Mouse (Mus musculus) megakaryocyte-erythroid progenitor cell, adult 5-6 weeks (primary cell): ENCODE measurements at regions not wholly inside any gene's neighbourhood (a gene's known extent, or its start where the extent isn't known, plus 50 kb on each side); places are given as distances from the start of the nearest gene placed in this dataset.
A peak's percentile ranks its signal among the peaks of the same experiment; 100 is the strongest.

Experiments
- ATAC-seq: replicated peaks from 2 replicates; pipeline ENCODE4 v1.8.0; 2016; ENCODE audit warnings: mild to moderate bottlenecking, inconsistent platforms; ENCODE audit not compliant: severe bottlenecking, poor library complexity, low FRiP score, low TSS enrichment

DNA sequence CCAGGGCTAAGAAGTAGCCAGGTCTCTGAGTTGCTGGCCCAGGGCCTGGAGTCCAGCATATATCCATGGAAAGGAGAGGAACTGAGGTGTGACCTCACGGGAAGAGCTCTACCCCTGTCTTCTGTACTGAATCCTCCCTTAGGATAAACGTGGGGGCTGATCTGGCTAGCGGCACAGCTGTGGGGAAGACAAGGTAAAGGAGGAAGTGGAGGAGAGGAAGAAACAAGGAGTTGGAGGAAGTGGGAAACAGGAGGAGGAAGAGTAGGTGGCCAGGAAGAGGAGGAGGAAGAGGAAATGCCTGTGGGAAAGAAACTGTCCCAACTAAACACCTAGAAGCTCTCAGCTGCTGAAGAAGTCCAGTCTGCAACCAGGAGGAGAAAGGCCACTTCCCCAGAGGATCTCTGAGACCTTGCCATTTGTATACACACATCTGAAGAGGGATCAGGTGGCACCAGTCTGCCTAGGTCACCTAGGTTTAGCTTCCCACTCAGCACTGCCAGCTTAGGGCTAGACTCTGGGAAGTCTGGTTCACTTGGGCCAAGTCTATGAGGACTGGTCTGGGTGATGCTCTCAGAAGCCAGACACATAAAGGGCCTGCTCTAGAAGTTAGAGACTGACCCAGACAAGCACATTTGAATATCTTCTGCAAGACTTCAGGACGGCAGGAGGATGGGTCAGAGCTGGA, 100.6 kb upstream of the Jun start:
- no peak for ATAC-seq

DNA sequence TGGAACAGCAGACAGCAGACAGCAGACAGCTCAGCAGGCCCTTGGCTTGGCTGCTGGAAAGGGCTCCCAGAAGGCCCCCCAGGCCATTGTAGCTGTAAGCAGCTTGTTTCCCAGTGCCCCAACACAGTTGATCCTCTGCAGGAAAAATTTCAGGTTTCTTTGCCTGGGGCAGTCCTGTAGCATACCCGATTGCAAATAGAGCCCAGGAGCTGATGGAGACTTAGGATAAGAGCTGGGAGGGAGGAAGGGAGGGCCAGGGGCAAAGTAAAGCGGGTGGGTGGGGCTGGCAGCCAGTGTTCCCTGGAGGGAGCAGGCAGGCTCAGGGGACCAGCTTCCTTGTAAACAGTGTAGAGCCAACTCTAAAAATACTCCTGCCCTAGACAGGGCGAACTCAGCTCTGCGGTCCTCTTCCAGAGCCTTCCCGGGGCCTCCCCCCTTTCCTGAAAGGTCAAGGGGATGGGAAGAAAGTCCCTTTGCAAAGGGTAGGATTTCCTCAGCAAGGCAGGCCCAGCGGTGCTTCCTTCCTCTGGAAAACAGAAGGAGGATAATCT, 101.8 kb upstream of the Jun start:
- no peak for ATAC-seq

- ATAC-seq: no peak
Observed at GRCm38 (mm10) chr4:95154377-95154776, 102.4 kb upstream of the Jun start.

DNA sequence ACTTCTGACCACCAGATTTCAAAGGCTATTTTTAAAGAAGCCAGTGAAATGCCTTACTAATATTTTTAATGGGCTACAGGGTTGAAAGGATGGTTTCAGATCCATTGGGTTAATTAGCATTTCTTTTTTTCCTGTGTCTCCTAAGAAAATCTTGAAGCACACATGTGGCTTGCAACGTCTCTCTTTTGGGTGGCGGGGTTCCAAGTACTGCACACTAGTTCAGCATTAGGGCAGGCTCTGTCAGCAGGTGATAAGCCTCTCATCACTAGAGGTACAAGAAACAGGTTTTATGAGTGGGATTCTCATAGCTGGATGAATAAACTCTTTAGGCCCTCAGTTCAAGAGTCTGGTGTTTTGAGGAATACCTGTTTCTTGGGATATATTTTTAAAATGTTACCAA, 103.2 kb upstream of the Jun start:
- peak; percentile 76 for ATAC-seq

DNA sequence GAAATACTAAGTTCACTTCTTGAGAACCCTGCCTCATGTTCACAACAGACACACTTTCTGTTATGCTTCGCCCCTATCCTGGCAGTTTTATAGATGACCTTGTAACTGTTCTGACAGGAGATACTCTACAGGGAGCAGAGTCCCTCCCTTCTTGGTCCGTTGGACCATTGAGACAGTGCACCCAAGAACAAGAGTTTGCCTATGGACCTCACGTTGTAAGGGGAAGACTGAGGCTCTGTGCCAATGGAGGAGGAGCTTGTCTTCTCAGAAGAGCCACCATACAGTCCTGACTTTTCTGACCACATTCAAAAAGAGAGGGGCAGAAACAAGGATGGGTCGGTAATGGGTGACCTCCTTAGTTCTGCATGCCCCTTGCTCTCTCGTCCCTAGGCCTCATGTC, 103.8 kb upstream of the Jun start:
- 0 out of 2 replicates have a peak, but pooled peaks have one; percentile 13 for ATAC-seq

DNA sequence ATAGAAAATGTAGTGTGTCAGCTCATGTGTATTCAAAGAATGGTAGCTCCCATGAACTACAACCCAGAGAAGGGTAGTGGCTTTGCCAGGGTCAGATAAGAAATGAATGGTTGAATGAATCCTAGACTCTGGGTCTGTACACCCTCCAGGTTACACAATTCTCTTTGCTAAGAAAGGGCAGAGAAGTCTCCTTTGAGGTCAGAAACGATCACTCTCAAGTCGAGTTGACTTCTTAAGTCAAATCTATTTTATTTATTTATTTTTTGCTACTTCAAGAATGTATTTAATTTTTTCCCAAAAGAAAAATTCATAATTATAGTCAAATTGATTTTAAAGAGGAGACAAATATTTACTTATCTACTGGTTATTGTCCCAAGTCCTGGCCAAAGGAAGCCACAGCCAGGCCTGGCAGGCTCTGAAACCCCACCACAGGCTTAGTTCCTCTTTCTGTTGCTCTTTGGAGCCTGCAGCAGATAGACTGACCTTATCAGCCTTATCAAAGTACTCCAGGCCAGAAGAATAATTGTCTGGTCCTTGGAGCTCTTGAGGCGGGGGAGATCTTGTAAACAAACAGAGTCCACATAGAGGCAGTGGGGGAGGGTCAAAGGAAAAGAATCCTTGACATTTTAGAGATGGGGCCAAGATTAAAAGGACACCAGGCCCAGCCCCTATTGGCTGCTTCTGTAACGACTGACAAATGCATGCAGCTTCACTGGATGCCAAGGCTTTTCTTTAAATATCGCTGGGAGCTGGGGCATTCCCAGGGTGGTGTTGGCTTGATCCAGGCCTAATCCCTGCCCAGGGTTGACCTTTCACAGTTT, 104.6 kb upstream of the Jun start:
- peak; percentile 60 for ATAC-seq

- no peak for ATAC-seq
Observed at GRCm38 (mm10) chr4:95157653-95158430, 105.8 kb upstream of the Jun start.

- ATAC-seq: no peak
Observed at GRCm38 (mm10) chr4:95158632-95159424, 106.8 kb upstream of the Jun start.

DNA sequence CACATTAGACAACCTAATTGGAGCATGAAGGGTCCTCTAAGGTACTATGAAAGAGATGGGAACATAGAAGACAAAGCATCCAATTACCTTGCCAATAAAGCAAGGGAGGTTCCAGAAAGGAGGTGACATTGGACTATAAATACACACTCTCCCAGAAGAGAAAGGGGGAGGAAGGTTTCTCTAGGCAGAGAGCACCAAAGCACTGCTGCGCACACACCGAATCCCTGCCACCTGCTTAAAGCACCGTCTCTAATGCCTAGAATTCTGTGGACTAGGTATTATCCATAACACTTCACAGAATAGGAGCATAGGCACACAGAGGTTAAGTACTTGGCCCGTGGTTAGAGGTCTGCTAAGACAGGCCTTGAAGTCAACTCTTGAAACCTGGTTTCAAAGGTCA, 107.8 kb upstream of the Jun start:
- ATAC-seq: no peak

DNA sequence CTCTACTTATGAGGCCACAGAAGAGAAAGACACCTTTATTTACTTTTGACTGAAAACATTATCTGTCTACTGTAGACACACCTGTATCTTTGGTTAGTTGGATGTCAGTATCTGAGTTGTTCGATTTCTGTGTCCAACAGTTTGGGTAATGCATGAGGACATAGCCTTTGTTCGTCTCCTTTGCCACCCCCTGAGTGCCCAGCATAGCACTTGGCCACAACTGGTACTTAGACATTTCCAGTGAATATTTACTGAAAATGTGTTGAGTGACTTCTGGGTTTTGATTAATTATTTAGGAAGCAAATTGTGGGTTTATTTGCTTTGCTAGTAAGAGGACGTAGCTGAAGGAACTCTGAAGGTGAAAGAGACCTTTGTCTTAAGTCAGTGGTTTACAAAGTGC, 108.4 kb upstream of the Jun start:
- ATAC-seq: no peak

DNA sequence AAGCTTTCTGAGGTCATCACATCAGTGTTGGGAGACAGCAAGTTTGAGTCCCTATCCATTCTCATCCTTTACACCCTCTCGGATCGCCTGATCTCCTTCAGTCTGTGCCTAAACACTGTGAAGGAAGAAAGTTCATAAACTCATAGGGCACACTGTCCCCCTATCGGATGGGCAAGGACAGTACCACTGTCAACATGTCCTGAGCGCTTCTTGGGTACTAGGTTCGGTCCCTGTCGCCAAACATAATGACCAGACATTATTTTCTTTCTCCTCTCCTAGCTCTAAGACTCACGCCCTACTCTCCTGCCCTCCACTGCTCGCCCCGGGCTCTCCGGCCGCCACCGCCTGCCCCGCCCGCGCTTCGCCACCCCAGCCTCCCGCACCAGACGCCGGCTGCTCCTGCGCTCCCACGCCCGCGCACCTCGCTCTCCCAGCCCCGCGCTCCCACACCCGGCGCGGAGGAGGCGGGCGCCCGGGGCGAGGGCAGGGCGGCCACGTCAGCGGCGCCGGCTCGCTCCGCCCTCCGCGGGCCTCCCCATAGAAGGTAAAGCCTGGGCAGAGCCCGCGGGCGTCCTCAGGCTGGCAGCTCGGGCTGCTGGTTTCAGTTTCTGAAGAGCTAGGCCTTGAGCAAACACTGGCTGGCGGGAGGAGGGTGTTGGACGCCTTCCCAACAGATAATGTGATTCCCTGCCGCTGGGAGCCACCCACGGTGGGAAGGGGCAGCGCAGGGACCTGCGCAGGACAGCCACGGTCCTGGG, 109.1 kb upstream of the Jun start:
- peak; percentile 82 for ATAC-seq

DNA sequence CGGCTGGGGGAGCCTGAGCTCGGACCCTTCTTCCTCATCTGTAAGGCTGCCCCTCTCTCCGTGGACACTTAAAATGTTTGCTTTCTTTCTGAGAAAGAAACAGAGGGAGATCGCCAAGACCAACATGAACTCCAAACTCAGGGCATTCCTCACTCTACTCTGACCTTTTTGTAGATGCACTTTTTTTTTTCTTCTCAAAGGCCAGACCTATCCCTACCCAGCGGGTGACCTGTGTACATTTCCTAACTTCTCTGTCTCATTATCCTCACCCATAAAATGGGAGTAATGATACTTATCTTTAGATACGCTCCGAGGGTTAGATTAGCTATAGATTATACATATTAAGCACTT, 109.6 kb upstream of the Jun start:
- ATAC-seq: no peak

DNA sequence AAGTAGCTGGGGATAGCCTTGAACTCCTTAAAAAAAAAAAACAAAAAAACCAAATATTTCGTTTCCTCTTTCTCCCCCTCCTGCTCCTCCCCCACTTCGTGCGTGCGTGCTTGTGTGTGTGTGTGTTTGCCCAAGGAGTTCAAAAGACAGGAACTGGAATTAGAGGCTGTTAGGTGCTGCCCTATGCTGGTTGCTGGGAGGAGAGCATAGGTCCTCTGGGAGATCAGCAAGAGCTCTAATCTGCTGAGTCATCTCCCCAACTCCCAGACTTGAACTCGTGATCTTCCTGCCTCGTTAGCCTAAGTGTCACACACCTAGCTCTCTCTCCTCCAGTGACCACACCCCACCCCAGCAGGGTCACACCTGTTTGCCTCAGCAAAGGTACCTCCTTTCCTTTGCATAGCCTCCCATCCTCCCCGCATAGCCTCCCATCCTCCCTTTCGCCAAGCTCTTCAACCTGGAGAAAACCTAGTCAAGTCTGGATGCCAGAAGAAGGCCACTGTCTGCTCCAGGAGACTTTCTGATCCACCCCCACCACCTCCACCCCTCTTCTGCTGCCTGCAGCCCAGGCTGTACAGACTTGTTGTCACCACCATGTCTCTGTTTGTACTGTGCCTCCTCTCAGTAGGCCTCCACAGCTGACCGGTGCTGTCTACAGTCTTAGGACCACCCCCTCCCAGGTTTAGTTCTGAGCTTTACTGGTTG, 110.5 kb upstream of the Jun start:
- 0 out of 2 replicates have a peak, but pooled peaks have one; percentile 7 for ATAC-seq

- no peak for ATAC-seq
Observed at GRCm38 (mm10) chr4:95163403-95163802, 111.4 kb upstream of the Jun start.

- no peak for ATAC-seq
Observed at GRCm38 (mm10) chr4:95166503-95166902, 114.5 kb upstream of the Jun start.

- no peak for ATAC-seq
Observed at GRCm38 (mm10) chr4:95167216-95167615, 115.2 kb upstream of the Jun start.

DNA sequence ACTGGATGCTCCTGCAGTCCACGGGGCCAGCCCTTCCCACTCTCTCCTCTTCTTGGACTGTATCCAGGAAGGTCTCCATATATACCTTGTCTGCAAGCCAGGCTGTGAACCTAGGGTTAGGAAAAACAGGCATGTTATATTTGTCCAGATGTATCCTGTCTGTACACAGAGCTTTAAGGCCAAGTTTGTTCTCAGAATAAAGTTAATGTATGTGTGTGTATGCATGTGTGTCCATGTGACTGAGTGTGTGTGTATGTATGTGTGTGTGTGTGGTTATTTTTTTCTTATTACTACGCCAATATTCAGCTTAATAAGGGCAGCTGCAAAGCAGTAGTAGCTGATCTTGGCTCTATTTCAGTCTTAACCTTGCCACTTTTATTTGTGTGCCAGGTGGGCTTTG, 117.7 kb upstream of the Jun start:
- no peak for ATAC-seq

GRCm38 (mm10) chr4:95177753-95178152, 125.7 kb upstream of the Jun start:
- peak; percentile 69 for ATAC-seq
